Mouse (Mus musculus): ENCODE measurements around the gene Tbx5. TPM values are rescaled to one million over a fixed set of nuclear protein-coding genes. Genes with fewer than 3 reads are reported as not detected.

The Tbx5 gene
- polyA plus RNA-seq, 1 experiment from 2014 or later, result 0.05 TPM

- Histone ChIP-seq H3K27ac (ENCODE audit: low read depth, low read length) (no peak overlapping the region), H3K4me1 (ENCODE audit: control insufficient read depth, insufficient read depth, low read depth, low read length) (0 out of 2 replicates have a peak, but pooled peaks cover 2% of the 10 kb centered on the region), H3K9ac (ENCODE audit: low read depth, low read length) (no peak overlapping the region), H3K4me2 (ENCODE audit: low read length) (no peak overlapping the region), H3K27me3 (replicated peaks; ENCODE audit: control insufficient read depth, insufficient read depth, low read length) (peaks cover 67% of the 10 kb centered on the region), H3K9me3 (ENCODE audit: control insufficient read depth, low read length) (no peaks in the 10 kb centered on the region), H3K4me3 (ENCODE audit: low read length) (no peak overlapping the region), H3K36me3 (ENCODE audit: control insufficient read depth, insufficient read depth, low read length) (no peaks in the 10 kb centered on the region)
- ATAC-seq, result no peak
- 2% methylated on average over 25 of the region's 25 CpGs for WGBS
Observed at GRCm38 (mm10) chr5:119831791-119832478, 533 bp upstream of the Tbx5 start.

- Histone ChIP-seq H3K4me2 (ENCODE audit: low read length) (no peak overlapping the region), H3K4me3 (ENCODE audit: low read length) (no peak overlapping the region), H3K4me1 (ENCODE audit: control insufficient read depth, insufficient read depth, low read depth, low read length) (0 out of 2 replicates have a peak, but pooled peaks cover 2% of the 10 kb centered on the region), H3K36me3 (ENCODE audit: control insufficient read depth, insufficient read depth, low read length) (no peaks in the 10 kb centered on the region), H3K27ac (ENCODE audit: low read depth, low read length) (no peak overlapping the region), H3K9me3 (ENCODE audit: control insufficient read depth, low read length) (no peaks in the 10 kb centered on the region), H3K9ac (ENCODE audit: low read depth, low read length) (no peak overlapping the region), H3K27me3 (replicated peaks; ENCODE audit: control insufficient read depth, insufficient read depth, low read length) (peaks cover 64% of the 10 kb centered on the region)
- ATAC-seq, result no peak
- 3% methylated on average over 8 of the region's 8 CpGs for WGBS
Observed at GRCm38 (mm10) chr5:119833223-119834030, 959 bp downstream of the Tbx5 start.

GRCm38 (mm10) chr5:119834031-119834403 is 1.5 kb downstream of the Tbx5 start:
- Histone ChIP-seq H3K9ac (ENCODE audit: low read depth, low read length) (no peak overlapping the region), H3K4me3 (ENCODE audit: low read length) (no peak overlapping the region), H3K27ac (ENCODE audit: low read depth, low read length) (no peak overlapping the region), H3K4me2 (ENCODE audit: low read length) (no peak overlapping the region), H3K27me3 (replicated peaks; ENCODE audit: control insufficient read depth, insufficient read depth, low read length) (peaks cover 63% of the 10 kb centered on the region), H3K36me3 (ENCODE audit: control insufficient read depth, insufficient read depth, low read length) (no peaks in the 10 kb centered on the region), H3K9me3 (ENCODE audit: control insufficient read depth, low read length) (no peaks in the 10 kb centered on the region), H3K4me1 (ENCODE audit: control insufficient read depth, insufficient read depth, low read depth, low read length) (0 out of 2 replicates have a peak, but pooled peaks cover 2% of the 10 kb centered on the region)
- 5% methylated on average over 2 of the region's 2 CpGs for WGBS
- no peak for ATAC-seq

GRCm38 (mm10) chr5:119835053-119835867 is 2.8 kb downstream of the Tbx5 start:
- H3K9me3 ChIP-seq (ENCODE audit: control insufficient read depth, low read length), result no peaks in the 10 kb centered on the region
- H3K4me1 ChIP-seq (ENCODE audit: control insufficient read depth, insufficient read depth, low read depth, low read length), result 0 out of 2 replicates have a peak, but pooled peaks cover 2% of the 10 kb centered on the region
- H3K27me3 ChIP-seq (replicated peaks; ENCODE audit: control insufficient read depth, insufficient read depth, low read length), result peaks cover 63% of the 10 kb centered on the region
- ATAC-seq, result no peak
- no peak overlapping the region for H3K4me2 ChIP-seq (ENCODE audit: low read length)
- WGBS, result under 1% methylated on average over 30 of the region's 30 CpGs
- H3K27ac ChIP-seq (ENCODE audit: low read depth, low read length), result no peak overlapping the region
- no peaks in the 10 kb centered on the region for H3K36me3 ChIP-seq (ENCODE audit: control insufficient read depth, insufficient read depth, low read length)
- no peak overlapping the region for H3K4me3 ChIP-seq (ENCODE audit: low read length)
- no peak overlapping the region for H3K9ac ChIP-seq (ENCODE audit: low read depth, low read length)

- Histone ChIP-seq H3K9ac (ENCODE audit: low read depth, low read length) (no peak overlapping the region), H3K36me3 (ENCODE audit: control insufficient read depth, insufficient read depth, low read length) (no peaks in the 10 kb centered on the region), H3K4me3 (ENCODE audit: low read length) (no peak overlapping the region), H3K27ac (ENCODE audit: low read depth, low read length) (no peak overlapping the region), H3K9me3 (ENCODE audit: control insufficient read depth, low read length) (no peaks in the 10 kb centered on the region), H3K4me1 (ENCODE audit: control insufficient read depth, insufficient read depth, low read depth, low read length) (0 out of 2 replicates have a peak, but pooled peaks cover 2% of the 10 kb centered on the region), H3K4me2 (ENCODE audit: low read length) (no peak overlapping the region), H3K27me3 (replicated peaks; ENCODE audit: control insufficient read depth, insufficient read depth, low read length) (peaks cover 66% of the 10 kb centered on the region)
- ATAC-seq, result no peak
- WGBS, result under 1% methylated on average over 12 of the region's 12 CpGs
Observed at GRCm38 (mm10) chr5:119835868-119836209, 3.4 kb downstream of the Tbx5 start.

- WGBS, result under 1% methylated on average over 28 of the region's 28 CpGs
- Histone ChIP-seq H3K27me3 (replicated peaks; ENCODE audit: control insufficient read depth, insufficient read depth, low read length) (peaks cover 65% of the 10 kb centered on the region), H3K9ac (ENCODE audit: low read depth, low read length) (no peak overlapping the region), H3K4me3 (ENCODE audit: low read length) (no peak overlapping the region), H3K4me1 (ENCODE audit: control insufficient read depth, insufficient read depth, low read depth, low read length) (no peaks in the 10 kb centered on the region), H3K4me2 (ENCODE audit: low read length) (no peak overlapping the region), H3K9me3 (ENCODE audit: control insufficient read depth, low read length) (no peaks in the 10 kb centered on the region), H3K36me3 (ENCODE audit: control insufficient read depth, insufficient read depth, low read length) (no peaks in the 10 kb centered on the region), H3K27ac (ENCODE audit: low read depth, low read length) (no peak overlapping the region)
- ATAC-seq, result no peak
Observed at GRCm38 (mm10) chr5:119836618-119837305, 4.3 kb downstream of the Tbx5 start.

- H3K36me3 ChIP-seq (ENCODE audit: control insufficient read depth, insufficient read depth, low read length), result no peaks in the 10 kb centered on the region
- no peak overlapping the region for H3K27ac ChIP-seq (ENCODE audit: low read depth, low read length)
- under 1% methylated on average over 19 of the region's 19 CpGs for WGBS
- H3K4me3 ChIP-seq (ENCODE audit: low read length), result no peak overlapping the region
- no peak for ATAC-seq
- no peaks in the 10 kb centered on the region for H3K4me1 ChIP-seq (ENCODE audit: control insufficient read depth, insufficient read depth, low read depth, low read length)
- no peak overlapping the region for H3K4me2 ChIP-seq (ENCODE audit: low read length)
- peaks cover 70% of the 10 kb centered on the region for H3K27me3 ChIP-seq (replicated peaks; ENCODE audit: control insufficient read depth, insufficient read depth, low read length)
- H3K9me3 ChIP-seq (ENCODE audit: control insufficient read depth, low read length), result no peaks in the 10 kb centered on the region
- H3K9ac ChIP-seq (ENCODE audit: low read depth, low read length), result no peak overlapping the region
Observed at GRCm38 (mm10) chr5:119837306-119837675, 4.8 kb downstream of the Tbx5 start.

GRCm38 (mm10) chr5:119837861-119838260 is 5.4 kb downstream of the Tbx5 start:
- H3K9me3 ChIP-seq (ENCODE audit: control insufficient read depth, low read length), result no peaks in the 10 kb centered on the region
- WGBS, result 15% methylated on average over 3 of the region's 3 CpGs

More at GRCm38 (mm10) chr5:119837861-119838260, 5.4 kb downstream of the Tbx5 start:
- Histone ChIP-seq H3K27me3 (replicated peaks; ENCODE audit: control insufficient read depth, insufficient read depth, low read length) (peaks cover 73% of the 10 kb centered on the region), H3K9ac (ENCODE audit: low read depth, low read length) (no peak overlapping the region), H3K36me3 (ENCODE audit: control insufficient read depth, insufficient read depth, low read length) (no peaks in the 10 kb centered on the region), H3K4me3 (ENCODE audit: low read length) (no peak overlapping the region), H3K4me1 (ENCODE audit: control insufficient read depth, insufficient read depth, low read depth, low read length) (no peaks in the 10 kb centered on the region), H3K4me2 (ENCODE audit: low read length) (no peak overlapping the region), H3K27ac (ENCODE audit: low read depth, low read length) (no peak overlapping the region)
- ATAC-seq, result no peak

All from hindbrain, embryonic 16.5 days (tissue).